Mouse (Mus musculus): Measurements from ENCODE around the gene Lrmda.

Gene Lrmda

DNA sequence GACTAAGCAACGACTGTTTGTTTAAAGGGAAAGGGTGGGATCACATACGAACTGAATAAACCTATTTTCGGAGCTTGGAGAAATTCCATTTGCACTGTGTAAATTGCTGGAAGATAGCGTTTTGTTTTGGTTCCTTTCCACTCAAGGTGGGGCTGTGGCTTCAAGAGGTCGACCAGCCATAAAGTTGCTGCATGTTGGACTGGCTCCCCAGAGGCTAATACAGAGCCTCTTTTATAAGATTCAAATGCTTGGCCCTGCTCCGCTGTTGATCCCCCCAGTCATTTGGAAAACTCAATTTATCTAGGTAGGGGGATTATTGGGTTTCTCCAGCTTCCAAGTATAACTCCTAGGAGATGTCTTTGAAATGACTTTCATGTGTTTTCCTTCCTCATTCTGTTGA is 137.5 kb downstream of the Lrmda start:
- no peak for DNase-seq

- DNase-seq: no peak
Measured at GRCm38 (mm10) chr14:22161416-22161815, 141.9 kb downstream of the Lrmda start.

GRCm38 (mm10) chr14:22167285-22167684 is 147.8 kb downstream of the Lrmda start:
- DNase-seq: no peak

- DNase-seq: no peak
Measured at GRCm38 (mm10) chr14:22168077-22168794, 148.7 kb downstream of the Lrmda start.

GRCm38 (mm10) chr14:22168795-22169568 is 149.5 kb downstream of the Lrmda start:
- no peak for DNase-seq

- no peak for DNase-seq
Measured at GRCm38 (mm10) chr14:22174757-22175156, 155.2 kb downstream of the Lrmda start.

DNA sequence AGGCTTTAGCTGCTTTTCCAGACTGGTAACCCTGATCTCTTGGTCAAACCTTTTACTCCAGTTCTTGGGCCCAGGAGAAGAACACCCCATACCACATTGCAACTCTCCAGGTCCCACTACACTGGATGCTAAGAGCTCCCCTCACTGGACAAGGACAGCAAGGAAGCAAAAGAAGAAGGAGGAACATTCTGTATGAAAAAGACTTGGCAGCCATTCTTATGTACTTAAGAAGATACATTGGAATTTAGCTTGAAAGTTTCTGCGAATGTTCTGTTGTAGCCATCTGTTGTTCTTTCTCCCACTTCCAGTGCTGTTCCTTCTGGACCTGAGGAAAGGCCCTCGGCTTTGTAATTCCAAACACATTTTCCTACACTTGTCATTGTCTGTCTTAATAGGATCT is 160.2 kb downstream of the Lrmda start:
- no peak for DNase-seq

- no peak for DNase-seq
Measured at GRCm38 (mm10) chr14:22181508-22181907, 162.0 kb downstream of the Lrmda start.

- peak; percentile 10 for DNase-seq
Measured at GRCm38 (mm10) chr14:22183195-22183594, 163.7 kb downstream of the Lrmda start.

GRCm38 (mm10) chr14:22185452-22185851 is 165.9 kb downstream of the Lrmda start:
- DNase-seq: no peak

DNA sequence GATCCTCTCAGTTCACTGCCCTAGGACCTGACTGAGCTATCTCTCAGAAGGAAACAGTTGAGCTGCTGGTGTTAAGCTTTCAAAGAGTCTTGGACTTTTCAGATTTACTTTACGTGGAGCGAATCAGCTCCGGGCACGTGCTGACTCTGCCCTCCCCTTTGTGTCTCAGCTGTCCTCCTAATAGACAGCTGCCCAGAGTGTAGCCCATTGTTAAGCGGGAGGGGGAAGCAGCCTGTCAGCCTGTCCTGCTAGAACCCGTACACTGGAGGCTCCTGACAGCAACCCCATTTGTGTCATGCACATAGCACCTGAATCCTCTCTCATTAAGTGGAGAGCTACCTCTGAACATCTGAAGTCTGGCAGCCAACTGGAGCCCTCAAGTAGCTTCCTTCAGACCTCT is 170.6 kb downstream of the Lrmda start:
- DNase-seq: no peak

GRCm38 (mm10) chr14:22192185-22192584 is 172.7 kb downstream of the Lrmda start:
- DNase-seq: no peak

- DNase-seq: no peak
Measured at GRCm38 (mm10) chr14:22198021-22198420, 178.5 kb downstream of the Lrmda start.

DNA sequence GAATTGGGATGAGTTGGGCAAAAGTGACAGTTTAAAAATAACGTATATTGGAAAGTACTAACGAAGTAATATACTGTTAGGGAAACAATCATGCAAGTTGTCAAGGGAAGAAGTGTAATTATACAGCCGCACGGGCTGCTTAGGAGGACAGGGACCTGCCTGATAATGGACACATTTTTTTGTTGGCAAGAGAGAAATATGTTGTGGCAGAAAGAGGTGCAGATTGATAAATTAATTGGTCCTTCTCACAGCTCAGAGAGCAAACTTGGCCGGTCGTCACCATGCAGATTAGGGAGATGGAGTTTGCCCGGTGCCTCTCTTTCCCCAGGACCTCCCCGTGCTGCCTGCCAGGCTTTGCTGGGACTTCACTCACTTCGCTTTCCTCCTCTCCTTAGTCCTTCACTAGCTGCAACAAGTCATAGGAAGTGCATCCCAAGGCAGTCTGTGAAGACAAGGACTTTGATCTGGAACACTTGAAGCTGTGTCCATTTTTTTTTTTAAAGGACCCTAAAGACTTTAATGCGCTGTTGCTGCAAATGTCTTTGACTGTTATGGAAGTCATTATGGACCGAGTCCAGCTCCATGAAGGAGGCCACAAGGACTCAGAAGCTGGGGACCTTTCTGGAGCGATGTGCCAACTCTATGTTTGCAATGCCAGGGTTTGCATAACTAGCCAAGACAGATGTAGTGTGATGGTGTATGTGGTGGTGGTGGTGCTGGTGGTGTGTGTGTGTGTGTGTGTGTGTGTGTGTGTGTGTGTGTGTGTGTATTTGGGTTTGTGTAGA is 179.3 kb downstream of the Lrmda start:
- DNase-seq: no peak

- DNase-seq: no peak
Measured at GRCm38 (mm10) chr14:22201667-22202066, 182.2 kb downstream of the Lrmda start.

- no peak for DNase-seq
Measured at GRCm38 (mm10) chr14:22210601-22211000, 191.1 kb downstream of the Lrmda start.

DNA sequence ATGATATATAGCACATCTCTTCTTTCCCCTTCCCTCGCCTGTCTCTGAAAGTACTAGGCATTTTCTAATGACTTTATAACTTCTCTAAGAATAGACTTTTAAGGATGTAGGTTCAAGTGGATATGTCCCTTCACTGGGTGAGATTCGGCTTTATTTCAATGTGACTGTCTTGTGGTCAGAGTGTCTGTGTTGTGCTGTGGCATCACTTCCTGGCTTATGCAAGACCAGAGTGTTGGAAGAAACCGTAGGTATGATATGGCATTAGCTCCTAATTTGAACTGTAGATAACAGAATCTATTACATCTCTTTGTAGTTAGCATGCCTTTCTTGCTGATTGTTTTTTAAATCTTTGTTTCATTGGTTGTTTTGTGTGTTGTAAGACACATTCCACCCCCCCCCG is 198.7 kb downstream of the Lrmda start:
- DNase-seq: no peak

DNA sequence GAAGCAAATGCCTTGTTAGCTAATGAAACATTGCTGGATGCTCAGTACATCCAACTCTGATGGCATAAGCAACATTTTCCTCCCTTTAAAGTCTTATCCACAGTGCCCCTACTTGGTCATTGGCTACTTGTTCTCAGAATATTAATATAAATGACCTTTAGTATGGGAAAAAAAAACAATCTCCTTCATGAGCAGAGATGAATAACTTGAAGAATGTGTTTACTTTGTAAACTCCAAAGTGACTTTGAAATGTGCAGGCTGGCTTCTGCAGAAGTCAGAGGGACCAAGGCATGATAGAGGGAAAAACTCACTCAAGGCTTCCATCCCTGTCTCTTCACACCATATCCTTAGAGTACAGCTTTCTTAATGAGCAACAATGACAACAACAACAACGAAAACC is 202.5 kb downstream of the Lrmda start:
- DNase-seq: no peak

GRCm38 (mm10) chr14:22222574-22222973 is 203.1 kb downstream of the Lrmda start:
- DNase-seq: no peak

DNA sequence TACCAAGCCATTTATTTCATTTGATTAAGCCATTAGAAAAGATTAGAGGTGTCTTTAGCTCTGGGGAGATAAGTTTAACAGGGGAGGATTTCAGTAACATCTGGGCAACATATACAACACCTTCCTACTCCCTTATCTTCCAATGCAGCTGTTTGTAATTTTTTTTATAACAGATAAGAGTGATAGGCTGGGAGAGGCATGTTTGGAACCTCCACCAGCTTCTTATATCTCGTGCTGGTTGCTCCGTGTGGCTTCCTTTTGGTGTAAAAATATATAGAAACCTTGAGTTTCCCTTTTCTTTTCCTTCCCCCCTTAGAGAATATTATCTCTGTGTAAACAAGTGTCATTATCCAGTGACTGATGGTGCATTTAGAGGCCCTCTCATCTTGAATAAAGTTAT is 206.7 kb downstream of the Lrmda start:
- no peak for DNase-seq

- peak; percentile 26 for DNase-seq
Measured at GRCm38 (mm10) chr14:22228253-22228968, 208.9 kb downstream of the Lrmda start.

DNA sequence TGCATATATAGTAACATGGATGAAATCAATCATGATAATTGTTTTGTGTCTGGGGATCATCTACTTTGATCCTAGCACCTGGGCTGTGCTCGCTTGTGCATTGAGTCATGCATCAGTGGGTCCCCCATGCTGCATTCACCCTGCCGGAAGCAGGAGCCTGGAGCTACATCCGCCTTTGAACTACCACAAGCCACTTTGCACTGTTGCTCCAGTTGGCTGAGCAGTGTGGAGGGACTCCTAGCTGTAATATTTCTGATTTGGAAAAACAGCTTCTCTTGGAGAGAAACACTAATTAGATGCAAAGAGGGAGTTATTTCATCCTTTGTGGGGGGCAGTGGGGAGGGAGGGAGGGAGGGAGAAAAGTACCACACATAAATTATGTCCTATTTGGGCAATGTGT is 220.8 kb downstream of the Lrmda start:
- DNase-seq: no peak

DNA sequence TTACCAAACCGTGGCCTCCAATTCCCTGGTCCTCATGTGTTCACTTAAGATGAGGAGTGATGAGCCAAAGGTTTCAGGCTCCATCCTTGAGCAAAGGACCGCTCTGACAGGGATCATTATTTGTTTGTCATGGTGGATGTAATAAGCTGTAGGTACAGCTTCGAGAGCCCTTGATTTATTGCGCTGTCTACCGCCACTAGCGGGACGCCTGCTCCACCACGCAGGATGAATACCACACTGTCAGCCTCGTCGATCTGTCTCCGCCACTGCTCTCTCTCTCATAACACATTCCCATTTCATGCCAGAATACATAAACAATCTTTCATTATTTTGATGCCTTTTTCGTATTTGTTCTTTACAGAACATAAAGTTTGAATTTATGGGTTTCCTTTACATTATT is 235.9 kb downstream of the Lrmda start:
- no peak for DNase-seq
